Mouse (Mus musculus) small intestine, adult 2 months (tissue): ENCODE results near the gene Rapgef1.

Experiments used
- CTCF ChIP-seq: fragments of 200-500 bp; IDR thresholded peaks from 2 replicates; pipeline ENCODE4 v1.5.1; 2012; ENCODE audit warnings: low read depth, mild to moderate bottlenecking, control low read depth, inconsistent platforms, low read length, moderate library complexity, mixed read lengths; ENCODE audit not compliant: insufficient replicate concordance, insufficient read length; ENCODE audit errors: extremely low read depth
- POLR2A ChIP-seq: fragments of 200-500 bp; IDR thresholded peaks from 2 replicates; pipeline ENCODE4 v1.6.1; 2012; ENCODE audit warnings: low read depth, mild to moderate bottlenecking, control low read depth, inconsistent platforms, low read length, moderate library complexity

GRCm38 (mm10) chr2:29675846-29676245 is 56.3 kb downstream of the Rapgef1 start:
- TF ChIP-seq POLR2A (no peak), CTCF (no peak)
